Mouse (Mus musculus): ENCODE results near the gene Pstpip1.

DNA sequence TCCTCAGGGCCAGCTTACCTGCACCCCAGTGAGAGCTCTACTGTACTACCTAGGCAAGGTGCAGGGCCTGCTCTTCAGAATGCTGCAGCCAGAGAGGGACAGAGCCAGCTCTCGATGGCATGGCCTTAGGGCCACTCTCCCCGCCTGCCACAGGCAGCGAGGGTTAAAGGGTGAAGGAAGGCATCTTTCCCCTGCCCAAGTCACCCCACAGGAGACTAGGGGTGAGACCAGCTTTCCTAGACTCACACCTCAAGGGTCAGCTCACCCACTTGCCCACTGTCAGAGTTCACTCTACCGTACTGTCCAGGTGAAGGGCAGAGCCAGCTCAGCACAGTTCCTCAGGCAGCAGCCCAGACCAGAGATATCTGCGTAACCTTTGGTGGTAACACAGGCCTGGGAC lies 27.4 kb upstream of the Pstpip1 start:
- TF ChIP-seq CTCF (IDR thresholded peaks at IDR 0.05; ENCODE audit: control insufficient read depth, insufficient read depth, insufficient read length), result no peak
- no peak for TF ChIP-seq USF1 (IDR thresholded peaks at IDR 0.05; ENCODE audit: low read depth)
- no peak for TF ChIP-seq MAX (IDR thresholded peaks at IDR 0.05)
- no peak for TF ChIP-seq CEBPB (IDR thresholded peaks at IDR 0.05; ENCODE audit: low read depth)
- TF ChIP-seq MYOG (IDR thresholded peaks at IDR 0.05; ENCODE audit: control insufficient read depth, extremely low read depth, insufficient read length), result no peak
- TF ChIP-seq FOSL1 (IDR thresholded peaks at IDR 0.05; ENCODE audit: insufficient read depth, low read length, poor library complexity, severe bottlenecking), result no peak

All from C2C12 (cell line).